Mouse (Mus musculus): Measurements from ENCODE around the gene Twf2.

Gene Twf2

DNA sequence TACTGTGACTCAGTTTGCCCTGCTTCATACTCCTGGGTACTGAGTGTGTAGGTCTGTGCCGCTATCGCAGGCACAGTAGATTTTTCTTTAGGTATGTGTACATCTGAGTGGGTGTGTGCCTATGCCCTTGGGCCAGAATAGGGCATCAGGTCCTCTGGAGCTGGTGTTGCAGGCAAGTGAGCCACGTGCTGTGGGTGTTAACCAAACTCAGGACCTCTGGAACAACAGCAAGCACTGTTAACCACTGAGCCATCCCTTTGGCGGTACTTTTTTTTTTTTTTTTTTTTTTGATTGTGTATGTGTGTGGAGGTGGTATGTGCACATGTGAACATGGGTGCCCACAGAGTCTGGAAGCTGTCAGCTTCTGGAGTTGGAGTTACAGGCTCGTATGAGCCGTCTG is 25.1 kb upstream of the Twf2 start:
- in situ Hi-C loops (cut with MboI, MseI), result loop anchor here (25.0 kb wide), 1 partner anchor 1385 kb away; the partner anchor contains the start of genes Hyal2, Rassf1 and Tusc2

DNA sequence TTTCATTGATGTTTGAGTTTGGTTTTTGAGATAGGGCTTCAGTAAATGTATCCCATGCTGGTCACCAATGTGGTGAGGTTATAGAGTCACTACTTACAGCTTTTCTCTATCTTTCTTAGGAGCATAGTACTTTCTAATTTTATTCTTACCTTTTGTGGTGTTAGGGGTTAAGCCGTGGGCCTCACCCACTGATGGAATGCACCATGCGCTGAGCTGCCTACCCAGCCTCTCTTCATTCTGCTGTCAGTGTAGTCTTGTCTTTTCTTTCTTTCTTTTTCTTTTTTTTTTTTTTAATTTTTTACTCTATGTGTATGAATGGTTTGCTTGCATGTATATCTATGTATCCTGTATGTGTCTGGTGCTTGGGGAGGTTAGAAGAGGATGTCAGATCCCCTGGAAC is 23.5 kb upstream of the Twf2 start:
- in situ Hi-C loops (cut with MboI, MseI), result loop anchor here (25.0 kb wide), 1 partner anchor 1383 kb away; the partner anchor contains the start of genes Hyal2, Rassf1 and Tusc2

DNA sequence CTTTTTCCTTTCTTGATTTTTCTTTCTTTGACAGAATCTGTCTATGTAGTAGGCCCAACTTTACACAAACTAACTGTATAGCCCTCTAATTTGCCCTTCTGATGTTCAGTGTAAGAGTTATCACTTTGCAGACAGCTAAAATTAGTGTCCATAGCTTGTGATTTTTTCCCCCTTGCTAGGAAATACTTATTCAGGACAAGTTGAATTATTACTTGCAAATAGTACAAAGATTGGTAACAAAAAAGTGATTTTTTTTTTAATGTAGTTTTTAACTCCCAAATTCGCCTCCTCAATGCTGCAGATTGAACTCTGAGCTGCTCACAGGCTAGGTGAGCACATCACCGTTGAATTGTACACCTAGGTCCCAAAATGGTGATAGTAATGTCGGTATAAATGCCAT is 22.9 kb upstream of the Twf2 start:
- in situ Hi-C loops (cut with MboI, MseI), result loop anchor here (25.0 kb wide), 1 partner anchor 1382 kb away; the partner anchor contains the start of genes Hyal2, Rassf1 and Tusc2

GRCm38 (mm10) chr9:106182146-106182545 is 20.8 kb upstream of the Twf2 start:
- in situ Hi-C loops (cut with MboI, MseI), result loop anchor here (25.0 kb wide), 1 partner anchor 1380 kb away; the partner anchor contains the start of genes Hyal2, Rassf1 and Tusc2

DNA sequence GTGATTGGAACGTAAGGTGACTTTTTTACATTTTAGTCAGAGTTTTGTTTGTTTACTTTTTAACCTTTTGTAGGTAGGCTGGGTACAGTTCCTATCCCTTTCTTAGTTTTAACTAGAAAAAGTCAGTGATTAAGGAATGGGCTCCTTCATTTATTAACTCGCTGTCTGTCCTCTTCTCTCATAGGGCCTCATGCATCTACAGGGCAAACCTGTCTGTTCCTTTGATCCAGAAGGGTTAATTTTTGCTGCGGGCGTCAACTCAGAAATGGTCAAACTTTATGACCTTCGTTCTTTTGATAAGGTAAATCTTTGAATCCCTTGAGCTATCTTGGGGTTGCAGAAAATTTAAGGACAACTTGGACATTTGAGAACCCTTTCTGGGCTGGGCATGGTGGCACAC is 18.9 kb upstream of the Twf2 start:
- in situ Hi-C loops (cut with MboI, MseI), result loop anchor here (25.0 kb wide), 1 partner anchor 1378 kb away; the partner anchor contains the start of genes Hyal2, Rassf1 and Tusc2

- in situ Hi-C loops (cut with MboI, MseI), result loop anchor here (10.0 to 25.0 kb wide), 2 partner anchors 1113 to 1371 kb away; partner anchors contain the start of genes Hyal2, Rassf1 and Tusc2
Measured at GRCm38 (mm10) chr9:106191355-106191754, 11.6 kb upstream of the Twf2 start.

DNA sequence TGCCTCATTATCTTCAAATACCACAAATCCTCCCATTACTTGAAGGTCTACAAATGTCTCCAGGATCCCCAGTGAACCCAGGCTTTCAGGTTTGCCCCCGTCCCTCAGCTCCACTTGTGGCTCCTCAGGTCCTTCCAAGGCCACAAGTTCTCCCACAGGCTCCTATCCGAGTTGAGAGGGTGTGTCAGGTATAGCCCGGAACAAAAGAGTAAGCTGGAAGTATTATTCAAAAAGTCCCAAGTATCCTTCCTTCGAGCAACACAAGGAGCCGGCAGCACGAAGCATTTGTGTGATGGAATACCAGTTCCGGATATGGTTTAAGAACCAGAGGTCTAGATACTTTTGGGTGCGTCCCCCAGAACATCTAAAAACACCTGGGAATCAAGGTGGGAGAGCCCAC is 10.9 kb upstream of the Twf2 start:
- in situ Hi-C loops (cut with MboI, MseI), result loop anchor here (10.0 to 25.0 kb wide), 2 partner anchors 1113 to 1370 kb away; partner anchors contain the start of genes Hyal2, Rassf1 and Tusc2

GRCm38 (mm10) chr9:106192998-106193397 is 9.9 kb upstream of the Twf2 start:
- in situ Hi-C loops (cut with MboI, MseI), result loop anchor here (10.0 to 25.0 kb wide), 2 partner anchors 1112 to 1369 kb away; partner anchors contain the start of genes Hyal2, Rassf1 and Tusc2

DNA sequence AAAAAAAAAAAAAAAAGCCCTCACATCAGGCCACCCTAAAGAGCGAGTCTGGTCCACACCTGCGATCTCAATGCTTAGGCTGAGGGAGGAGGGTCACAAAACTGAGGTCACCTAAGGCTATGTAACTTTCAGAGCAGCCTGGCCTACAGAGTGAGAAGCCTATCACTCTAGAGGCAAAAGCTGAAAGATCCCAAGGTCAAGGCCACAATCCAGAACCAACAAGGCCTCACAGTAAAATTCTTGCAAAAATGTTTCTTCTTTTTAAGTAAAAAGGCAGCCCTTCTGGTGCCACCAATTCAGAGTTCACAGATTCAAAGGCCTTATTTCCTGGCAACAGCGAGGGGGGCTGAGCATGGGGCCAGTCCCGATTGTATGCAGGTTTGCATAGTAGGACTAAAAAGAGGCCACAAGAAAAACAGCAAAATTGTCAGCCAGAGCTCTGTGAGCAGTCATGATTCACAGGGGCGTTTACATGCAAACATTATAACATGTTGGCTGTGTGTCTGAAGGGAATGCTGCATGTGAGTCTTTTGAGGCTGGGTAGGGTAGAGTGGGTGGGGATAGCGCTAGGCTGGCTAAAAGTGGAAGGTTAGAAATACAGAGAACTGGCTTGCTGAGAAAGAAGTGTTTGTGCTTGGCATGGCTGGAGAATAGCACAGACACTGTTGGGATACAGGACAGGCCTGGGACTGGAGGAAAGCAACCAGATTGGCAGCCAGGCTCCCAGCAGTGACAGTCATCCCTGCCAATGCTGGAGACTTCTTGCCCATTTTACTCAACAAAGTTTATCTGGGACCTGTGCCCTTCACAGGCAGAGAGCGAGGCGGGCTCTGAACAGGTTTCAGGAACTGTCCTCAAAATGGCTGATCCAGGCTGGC is 8.7 kb upstream of the Twf2 start:
- in situ Hi-C loops (cut with MboI, MseI), result loop anchor here (10.0 to 25.0 kb wide), 2 partner anchors 1111 to 1368 kb away; partner anchors contain the start of genes Hyal2, Rassf1 and Tusc2

DNA sequence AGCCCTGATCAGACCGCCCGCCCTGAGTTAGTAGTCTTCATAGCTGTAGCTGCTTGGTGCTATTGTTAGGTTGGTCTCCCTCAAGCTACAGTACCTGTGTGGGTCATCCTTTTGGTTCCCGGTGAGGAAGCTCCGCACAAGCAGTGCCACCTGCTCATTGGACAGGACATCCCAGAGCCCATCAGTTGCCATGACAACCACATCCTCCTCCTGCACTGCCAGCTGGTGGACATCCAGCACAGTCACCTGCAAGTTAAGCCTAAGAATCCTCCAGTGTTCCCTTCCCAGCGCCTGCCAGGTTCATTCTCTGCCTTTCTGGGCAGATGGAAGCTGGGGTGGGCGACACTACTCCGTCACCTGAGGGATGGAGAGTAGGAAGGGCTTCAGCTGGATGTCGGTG is 7.2 kb upstream of the Twf2 start:
- in situ Hi-C loops (cut with MboI, MseI), result loop anchor here (10.0 to 25.0 kb wide), 2 partner anchors 1109 to 1367 kb away; partner anchors contain the start of genes Hyal2, Rassf1 and Tusc2

DNA sequence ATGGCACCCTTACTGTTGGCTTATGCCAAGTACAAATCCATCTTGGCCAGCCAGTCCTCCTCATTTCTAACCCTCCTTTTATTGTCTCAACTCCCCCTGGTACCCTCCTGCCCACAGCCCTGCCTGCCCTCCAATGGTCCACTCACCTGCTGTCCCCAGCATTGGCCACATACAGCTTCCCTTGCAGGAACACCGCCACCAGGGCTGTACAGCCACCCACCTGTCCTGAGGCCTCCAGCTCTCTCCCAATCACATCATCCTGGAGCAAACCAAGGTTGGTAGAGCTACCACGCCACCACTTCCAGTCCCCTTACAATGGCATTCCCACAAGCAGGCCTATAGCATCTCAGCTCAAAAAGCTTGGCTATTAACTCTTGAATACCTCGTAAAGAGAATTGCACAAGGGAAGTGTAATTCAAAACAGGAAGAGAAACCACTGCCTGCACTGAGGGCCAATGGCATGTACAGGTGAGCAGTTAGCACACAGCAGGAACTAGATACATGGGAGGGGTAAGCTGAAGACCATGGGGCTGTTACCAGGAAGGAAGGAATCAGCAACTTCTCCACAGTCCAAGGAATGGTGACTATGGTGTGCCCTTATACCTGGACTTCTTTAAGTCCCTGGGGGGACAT is 5.7 kb upstream of the Twf2 start:
- in situ Hi-C loops (cut with MboI, MseI), result loop anchor here (10.0 to 25.0 kb wide), 2 partner anchors 1108 to 1365 kb away; partner anchors contain the start of genes Hyal2, Rassf1 and Tusc2

DNA sequence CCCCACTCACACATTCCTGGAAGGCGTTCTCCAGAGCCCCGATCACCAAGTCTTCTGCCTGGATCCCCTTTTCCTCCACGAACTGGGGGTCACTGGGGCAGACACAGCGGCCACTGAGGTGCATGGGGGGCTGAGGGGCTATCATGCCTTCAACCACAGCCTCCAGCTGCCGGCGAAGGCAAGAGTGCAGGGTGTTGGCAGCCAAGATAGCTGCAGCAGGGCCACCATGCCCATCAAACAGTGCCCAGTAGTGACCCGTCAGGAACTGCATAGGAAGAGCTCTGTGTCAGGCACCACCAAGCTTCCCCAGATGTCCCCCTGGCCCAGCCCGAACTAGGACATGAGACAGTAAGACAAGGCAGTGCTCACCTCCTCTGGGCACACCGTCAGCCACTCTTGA is 5.2 kb upstream of the Twf2 start:
- in situ Hi-C loops (cut with MboI, MseI), result loop anchor here (10.0 to 25.0 kb wide), 2 partner anchors 1107 to 1365 kb away; partner anchors contain the start of genes Hyal2, Rassf1 and Tusc2

DNA sequence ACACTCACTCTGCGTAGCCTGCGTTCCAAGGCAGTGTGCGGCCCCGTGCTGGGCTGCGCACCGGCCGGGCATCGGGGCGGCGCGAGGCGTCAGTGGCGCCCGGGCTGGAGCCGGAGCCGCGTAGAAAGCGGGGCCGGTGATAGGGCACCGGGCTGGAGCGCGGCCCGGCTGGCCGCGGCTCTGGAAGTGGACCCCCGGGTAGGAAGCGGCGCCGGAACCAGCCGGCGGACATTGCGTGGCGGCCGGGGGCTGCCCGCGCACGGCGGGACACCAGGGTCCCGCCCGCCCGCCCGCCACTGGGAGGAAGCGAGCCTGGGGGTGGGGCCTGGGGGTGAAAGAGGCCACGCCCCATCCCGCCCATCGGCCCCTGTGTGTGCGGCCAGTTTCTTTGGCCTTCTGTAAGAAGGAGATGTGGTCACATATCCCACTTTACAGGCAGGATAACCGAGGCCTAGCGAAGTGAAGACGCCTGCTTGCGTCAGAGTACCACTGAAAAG is 3.9 kb upstream of the Twf2 start:
- in situ Hi-C loops (cut with MboI, MseI), result loop anchor here (10.0 to 25.0 kb wide), 2 partner anchors 1106 to 1363 kb away; partner anchors contain the start of genes Hyal2, Rassf1 and Tusc2

DNA sequence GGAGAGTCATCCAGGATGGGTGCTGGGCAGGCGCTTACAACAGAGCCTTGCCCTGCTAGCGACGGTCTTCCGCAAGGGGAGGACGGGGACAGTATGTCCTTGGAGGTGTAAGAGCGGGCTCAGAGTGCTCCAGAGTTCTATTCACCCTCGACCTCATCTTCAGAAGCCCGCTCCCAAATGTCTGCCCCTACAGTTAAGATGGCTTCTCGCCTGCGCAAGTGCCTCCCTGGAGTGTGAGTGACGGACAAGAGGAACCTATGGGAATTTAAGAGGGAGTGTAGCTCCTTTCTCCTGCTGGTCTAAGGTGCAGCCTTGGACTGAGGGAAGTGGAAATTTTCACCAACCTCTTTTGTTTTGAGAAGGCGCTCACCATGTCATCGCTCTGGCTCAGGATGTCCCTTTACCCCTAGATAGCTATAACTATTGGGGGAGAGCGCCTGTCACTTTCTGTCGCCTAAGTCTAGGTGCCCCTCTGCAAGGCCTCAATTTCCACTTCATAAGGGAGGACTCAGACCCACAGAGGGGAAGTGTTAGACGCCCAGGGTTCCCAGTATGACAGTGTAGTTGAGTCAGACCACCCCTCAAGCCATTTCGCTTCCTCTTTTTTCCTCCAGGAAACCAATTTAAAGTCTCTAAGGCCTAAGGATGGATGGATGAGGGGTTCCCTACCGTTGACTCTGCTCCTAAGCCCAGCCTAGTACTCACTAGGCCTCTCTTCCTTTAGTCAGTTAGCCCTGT is 3.2 kb upstream of the Twf2 start, which contains the start of gene Ppm1m:
Gene Ppm1m, minus strand, starts transcription at position 212 of the 738 bp plus-strand sequence.
- in situ Hi-C loops (cut with MboI, MseI), result loop anchor here (10.0 to 25.0 kb wide), 2 partner anchors 1105 to 1363 kb away; partner anchors contain the start of genes Hyal2, Rassf1 and Tusc2

DNA sequence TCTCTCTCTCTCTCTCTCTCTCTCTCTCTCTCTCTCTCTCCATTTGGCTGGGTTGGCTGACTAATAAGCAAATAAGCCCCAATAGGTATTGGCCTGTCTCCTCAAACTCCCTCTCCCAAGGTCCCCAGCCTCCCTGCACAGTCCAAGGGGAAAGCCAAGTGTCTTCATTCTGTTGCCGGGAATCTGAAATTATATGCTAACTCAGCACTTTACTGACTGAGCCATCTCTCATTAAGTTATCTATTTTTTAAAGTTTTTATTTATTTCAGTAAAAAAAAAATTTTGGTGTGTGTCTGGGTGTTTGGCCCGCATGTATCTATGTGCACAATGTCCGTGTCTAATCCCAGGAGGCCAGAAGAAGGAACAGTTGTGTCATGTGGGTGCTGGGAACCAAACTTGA is 1.0 kb upstream of the Twf2 start:
- in situ Hi-C loops (cut with MboI, MseI), result no loop called here

- in situ Hi-C loops (cut with MboI, MseI), result no loop called here
Measured at GRCm38 (mm10) chr9:106203990-106204851, 1.3 kb downstream of the Twf2 start.

- in situ Hi-C loops (cut with MboI, MseI), result no loop called here
Measured at GRCm38 (mm10) chr9:106205713-106206290, 2.9 kb downstream of the Twf2 start.

GRCm38 (mm10) chr9:106206515-106206914 is 3.6 kb downstream of the Twf2 start:
- in situ Hi-C loops (cut with MboI, MseI), result no loop called here

GRCm38 (mm10) chr9:106208181-106208580 is 5.3 kb downstream of the Twf2 start:
- in situ Hi-C loops (cut with MboI, MseI), result no loop called here
